Mouse (Mus musculus): ENCODE results near the gene Flt3.
A peak's percentile ranks its signal among the peaks of the same experiment; 100 is the strongest.

Gene Flt3

GRCm38 (mm10) chr5:147399843-147400504 lies at the start of gene Flt3:
Gene Flt3, minus strand, starts transcription at chr5:147400489.
- DNase-seq, result peak; percentile 19 to 33

DNA sequence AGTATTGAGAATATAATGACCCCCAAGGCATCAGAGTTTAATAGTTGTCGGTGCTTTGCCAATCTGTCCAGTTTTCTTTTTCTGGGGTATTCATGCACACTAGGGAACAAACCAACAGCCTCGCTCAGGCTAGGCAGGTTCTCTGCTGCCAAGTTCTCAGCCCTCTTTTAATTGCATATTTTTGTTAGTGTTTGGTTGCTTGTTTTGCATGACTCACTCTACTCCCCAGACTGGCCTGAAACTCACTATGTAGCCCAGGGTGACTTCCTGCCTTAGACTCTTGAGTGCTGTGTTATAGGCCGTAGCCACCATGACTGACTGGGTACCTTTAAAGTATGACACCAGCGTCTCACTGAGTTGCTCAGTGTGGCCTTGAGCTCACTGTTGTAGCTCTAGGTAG lies 48.6 kb upstream of the Flt3 start:
- DNase-seq, result peak; percentile 16 to 39

GRCm38 (mm10) chr5:147448526-147448925 lies 48.2 kb upstream of the Flt3 start:
- no peak for DNase-seq

GRCm38 (mm10) chr5:147445252-147445651 lies 45.0 kb upstream of the Flt3 start:
- no peak for DNase-seq

DNA sequence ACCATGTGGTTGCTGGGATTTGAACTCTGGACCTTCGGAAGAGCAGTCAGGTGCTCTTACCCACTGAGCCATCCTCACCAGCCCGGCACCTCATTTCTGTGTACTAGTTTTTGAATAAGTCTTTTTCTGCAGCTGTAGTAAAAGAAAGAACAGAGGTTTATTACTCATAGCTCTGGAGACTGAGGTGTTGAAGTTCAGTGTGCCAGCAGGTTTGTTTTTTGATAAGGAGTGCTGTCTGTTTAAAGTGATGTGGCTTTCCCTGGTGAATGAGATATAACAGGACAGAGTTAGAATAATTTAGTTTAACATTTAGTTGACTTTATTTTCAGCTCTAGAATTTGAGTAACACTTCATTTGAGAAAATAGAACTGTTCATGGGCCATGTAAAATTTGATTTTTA lies 44.5 kb upstream of the Flt3 start:
- DNase-seq, result no peak

- no peak for DNase-seq
Observed at GRCm38 (mm10) chr5:147444298-147444697, 44.0 kb upstream of the Flt3 start.

GRCm38 (mm10) chr5:147442741-147443140 lies 42.5 kb upstream of the Flt3 start:
- DNase-seq, result no peak

DNA sequence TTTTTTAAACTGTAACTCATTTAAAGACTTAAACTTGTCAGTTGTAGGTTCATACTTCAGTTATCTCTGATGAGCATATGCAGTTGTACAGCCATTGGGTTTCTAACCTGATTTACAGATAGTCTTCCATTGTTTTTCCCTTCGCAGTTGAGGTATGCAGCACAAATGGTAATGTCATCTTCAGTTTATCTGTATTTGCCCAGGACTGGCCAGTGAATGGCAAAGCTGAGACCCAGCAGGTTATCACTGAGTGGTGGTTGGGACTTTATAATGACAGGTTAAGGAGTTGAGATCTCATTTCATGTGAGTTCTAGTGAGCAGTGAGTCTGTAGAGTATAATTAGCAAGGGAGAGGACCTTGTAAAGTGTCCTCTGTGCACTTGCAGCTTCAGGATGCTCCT lies 41.7 kb upstream of the Flt3 start:
- no peak for DNase-seq

DNA sequence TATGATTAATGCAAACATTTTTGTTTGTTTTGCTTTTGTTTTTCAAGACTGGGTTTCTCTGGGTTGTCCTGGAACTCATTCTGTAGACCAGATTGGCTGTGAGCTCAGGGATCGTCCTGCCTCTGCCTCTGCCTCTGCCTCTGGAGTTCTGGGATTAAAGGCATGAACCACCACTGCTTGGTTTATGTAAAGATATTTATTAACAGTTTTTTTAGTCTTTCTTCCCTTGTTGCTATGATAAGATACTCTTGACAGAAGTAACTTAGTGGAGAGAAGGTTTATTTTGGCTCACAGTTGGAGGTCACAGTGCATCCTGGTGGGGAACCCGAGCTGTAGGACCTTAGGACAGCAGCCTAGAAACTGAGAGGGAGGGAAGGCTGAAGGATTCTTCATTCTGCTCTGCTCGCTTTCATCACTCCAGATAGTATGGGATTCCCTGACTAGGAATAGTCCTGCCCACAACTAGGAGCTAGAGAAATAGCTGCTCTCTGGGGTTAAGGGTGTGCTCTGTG lies 40.8 kb upstream of the Flt3 start:
- DNase-seq, result no peak

DNA sequence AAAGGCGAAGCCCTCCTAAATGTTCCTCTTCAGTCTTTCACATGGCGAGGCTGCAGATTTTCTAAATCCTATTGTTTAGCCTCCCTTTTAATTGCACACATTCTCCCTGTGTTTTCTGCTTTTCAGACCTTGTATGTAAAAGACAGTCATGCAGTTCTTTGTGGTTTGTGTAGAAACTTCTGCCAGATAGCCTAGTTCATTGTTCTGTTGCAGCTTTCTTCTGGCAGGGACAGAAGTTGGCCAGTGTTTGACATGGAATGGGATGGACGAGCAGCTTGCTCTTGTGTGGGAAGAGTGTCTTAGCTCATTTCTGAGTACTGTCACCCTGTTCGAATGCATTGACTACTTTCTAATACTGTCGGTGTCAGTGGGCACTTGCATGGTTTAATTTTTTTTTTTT lies 36.2 kb upstream of the Flt3 start:
- DNase-seq, result no peak

GRCm38 (mm10) chr5:147435751-147436150 lies 35.5 kb upstream of the Flt3 start:
- no peak for DNase-seq

DNA sequence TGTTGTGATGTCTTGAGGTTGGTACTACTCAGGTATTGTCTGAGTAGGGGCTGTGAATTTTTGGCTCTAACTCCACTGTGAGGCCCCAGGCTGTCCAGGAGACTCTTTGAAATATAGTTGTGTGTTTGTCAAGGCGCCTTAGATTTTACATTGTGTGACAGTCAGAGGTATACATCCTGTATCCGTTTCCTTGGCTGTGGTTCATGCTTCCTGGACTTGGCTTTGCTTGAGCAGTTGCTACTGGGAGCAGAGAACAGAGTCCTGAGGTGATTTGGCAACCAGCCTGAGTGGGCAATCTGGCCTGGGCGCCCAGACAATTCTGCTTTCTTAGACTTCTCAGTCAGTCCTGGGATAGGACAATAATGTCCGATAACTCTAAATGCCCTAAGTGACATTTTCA lies 34.9 kb upstream of the Flt3 start:
- DNase-seq, result peak; percentile 60 to 76

- DNase-seq, result no peak
Observed at GRCm38 (mm10) chr5:147432927-147433326, 32.6 kb upstream of the Flt3 start.

- DNase-seq, result peak; percentile 71 to 76
Observed at GRCm38 (mm10) chr5:147430936-147431839, 30.9 kb upstream of the Flt3 start.

DNA sequence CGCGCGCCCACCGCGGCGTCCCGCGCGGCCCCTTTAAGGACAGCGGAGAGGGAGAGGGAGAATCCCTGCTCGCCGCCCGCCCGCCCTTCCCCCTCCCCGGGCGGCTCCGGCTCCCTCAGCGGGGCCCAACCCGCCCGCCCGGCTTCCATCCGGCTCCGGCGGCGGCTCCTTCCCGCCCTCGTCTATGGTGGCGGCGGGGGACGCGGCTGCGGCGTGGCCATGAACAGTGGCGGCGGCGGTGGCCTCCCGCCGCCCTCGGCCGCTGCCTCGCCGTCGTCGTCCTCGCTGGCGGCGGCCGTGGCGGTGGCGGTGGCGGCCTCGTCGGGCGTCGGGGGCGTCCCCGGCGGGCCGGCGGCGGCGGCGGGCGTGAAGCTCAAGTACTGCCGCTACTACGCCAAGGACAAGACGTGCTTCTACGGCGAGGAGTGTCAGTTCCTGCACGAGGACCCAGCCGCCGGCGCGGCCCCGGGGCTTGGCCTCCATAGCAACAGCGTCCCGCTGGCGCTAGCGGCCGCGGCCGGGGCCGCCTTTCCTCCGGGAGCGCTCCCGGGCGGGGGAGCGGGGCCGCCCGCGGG lies 30.2 kb upstream of the Flt3 start:
- DNase-seq, result peak; percentile 39 to 41

- DNase-seq, result peak; percentile 95 to 96
Observed at GRCm38 (mm10) chr5:147429535-147430305, 29.4 kb upstream of the Flt3 start, which contains the start of gene Pan3. Gene Pan3, plus strand, starts transcription at chr5:147430161.

- DNase-seq, result no peak
Observed at GRCm38 (mm10) chr5:147426048-147426805, 25.9 kb upstream of the Flt3 start.

DNA sequence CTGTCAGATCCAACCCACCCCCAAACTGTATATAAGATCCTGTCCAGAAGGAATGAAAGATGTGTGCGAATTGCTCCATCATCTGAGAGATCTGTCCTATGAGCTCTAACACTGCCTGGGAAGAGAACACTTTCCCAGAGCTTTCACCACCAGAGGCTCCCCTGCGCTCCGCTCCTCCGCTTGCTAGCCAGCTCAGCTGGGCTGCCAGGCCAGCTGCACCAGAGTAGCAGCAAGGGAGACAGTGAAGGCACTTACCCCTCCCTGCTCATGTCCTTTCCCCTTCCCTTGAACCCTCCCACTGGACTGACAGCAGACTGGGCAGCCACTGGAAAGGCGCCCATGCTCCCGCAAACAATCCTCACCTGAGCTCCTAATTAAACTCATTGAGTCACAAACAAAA lies 23.3 kb upstream of the Flt3 start:
- no peak for DNase-seq

DNA sequence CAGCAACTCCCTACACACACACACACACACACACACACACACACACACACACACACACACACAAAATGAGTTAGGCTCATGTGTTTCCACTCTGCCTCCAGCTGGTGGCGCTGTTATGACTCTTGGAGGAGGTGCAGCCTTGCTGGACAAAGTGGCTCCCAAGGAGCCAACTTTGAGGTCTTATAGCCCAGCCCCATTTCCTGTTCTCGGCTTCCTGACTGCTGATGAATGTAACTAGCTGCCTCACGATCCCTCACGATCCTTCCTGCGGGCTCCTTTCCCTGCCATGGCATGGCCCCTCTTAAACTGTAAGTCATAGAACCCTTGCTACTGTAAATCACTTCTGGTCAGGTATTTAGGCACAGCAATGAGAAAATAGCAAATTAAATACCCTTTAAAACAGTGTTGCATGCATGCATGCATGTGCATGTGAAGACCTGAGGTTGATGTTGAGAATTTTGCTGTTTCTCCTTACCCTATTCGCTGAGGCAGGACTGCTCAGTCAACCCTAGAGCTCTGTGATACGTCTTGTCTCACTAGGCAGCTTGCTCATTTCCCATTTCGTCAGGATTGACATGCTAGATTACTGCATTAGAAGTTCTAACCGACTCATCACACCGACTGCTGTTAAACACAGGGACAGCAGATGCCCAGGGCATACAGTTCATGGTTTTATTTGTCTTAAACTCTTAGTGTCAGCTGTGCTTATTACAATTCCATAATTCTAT lies 18.3 kb upstream of the Flt3 start:
- peak; percentile 27 to 53 for DNase-seq

GRCm38 (mm10) chr5:147417986-147418385 lies 17.7 kb upstream of the Flt3 start:
- no peak for DNase-seq

GRCm38 (mm10) chr5:147410585-147410984 lies 10.3 kb upstream of the Flt3 start:
- no peak for DNase-seq

All from lung, adult 18-20 months (tissue).